Mouse (Mus musculus): ENCODE results near the gene Rps6kc1.

The Rps6kc1 gene

DNA sequence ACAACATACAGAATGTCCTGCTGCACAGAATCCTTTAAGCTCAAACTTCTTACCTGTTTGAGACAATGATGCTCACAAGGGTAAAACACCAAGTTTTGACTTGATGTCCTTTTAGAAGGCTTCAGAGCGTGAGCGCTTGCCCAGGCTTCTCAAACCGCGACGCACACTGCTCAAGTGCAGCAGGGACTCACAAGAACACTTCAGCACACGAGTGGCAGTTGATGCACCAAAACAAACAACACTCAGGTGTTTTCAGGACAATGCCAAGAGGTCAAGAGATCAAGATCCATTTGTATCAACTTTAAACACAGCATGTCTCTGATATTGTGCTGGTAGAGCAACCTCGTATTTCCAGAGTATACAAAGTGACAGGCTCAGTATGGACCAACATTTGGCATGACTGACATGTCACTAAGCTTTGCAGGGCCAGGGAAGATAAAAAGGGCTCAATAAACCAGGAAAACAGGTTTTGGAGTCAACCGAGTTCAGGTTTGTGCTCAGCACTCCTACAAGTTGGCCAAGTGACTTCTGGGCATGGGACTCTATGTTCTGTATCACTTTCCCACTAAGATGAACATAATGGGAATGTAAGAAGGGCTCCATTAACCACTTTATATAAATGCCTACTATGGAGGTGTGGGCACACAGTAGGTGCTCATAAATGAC lies 78.5 kb downstream of the Rps6kc1 start:
- DNase-seq, result no peak

DNA sequence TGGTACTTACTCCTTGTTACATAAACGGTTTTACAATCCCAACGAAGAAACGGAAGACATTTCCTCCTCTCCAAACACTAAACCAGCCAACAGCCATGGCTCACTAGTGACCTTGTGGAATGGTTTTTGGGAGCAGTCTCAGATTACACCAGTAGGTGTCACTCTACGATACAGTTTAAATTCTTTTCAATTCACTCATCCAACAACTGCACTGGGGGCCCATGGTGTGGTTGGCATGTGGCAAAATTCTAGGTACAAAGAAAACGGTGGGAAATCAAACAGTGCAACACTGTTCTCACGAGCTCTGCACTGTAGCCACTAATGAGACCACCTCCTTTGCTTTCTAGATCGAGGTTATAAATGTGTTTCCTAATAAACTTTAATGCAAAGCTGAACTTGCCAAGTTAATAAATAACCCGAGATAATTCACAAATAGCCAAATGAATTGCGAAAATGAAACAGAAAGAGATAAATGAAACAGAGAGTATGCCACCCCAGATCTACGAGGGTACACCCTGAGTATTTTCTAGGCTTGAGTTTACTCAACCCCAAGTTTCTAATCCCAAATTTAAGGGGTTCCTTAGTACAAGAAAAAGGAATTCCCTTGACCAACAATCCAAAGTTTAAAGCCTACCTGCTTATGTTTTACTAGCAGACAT lies 79.6 kb downstream of the Rps6kc1 start:
- DNase-seq, result peak; percentile 81

DNA sequence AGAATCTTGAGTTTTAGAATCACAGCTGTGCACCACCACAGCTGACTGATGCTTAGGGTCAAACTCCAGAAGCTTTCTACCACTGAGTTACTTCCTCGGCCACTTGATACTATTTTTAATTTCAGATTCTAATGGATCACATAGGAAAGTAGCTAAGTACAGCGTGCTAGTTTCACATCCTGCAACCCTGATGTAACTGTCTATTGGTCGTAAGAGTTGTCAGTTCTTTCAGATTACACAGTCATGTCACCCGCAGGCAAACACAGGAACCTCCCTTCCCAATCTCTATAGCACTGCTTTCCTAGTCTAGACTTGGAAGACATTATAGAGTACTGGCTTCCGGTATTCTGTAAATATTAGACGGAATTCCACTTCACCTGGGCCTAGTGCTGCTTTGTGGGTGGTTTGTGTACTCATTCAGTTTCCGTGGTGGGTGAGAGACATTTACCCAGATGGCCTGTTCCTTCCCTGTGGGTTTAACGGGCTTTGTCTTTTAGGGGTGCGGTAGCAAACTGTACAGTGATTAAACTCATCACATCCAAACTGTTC lies 85.0 kb downstream of the Rps6kc1 start:
- no peak for DNase-seq

DNA sequence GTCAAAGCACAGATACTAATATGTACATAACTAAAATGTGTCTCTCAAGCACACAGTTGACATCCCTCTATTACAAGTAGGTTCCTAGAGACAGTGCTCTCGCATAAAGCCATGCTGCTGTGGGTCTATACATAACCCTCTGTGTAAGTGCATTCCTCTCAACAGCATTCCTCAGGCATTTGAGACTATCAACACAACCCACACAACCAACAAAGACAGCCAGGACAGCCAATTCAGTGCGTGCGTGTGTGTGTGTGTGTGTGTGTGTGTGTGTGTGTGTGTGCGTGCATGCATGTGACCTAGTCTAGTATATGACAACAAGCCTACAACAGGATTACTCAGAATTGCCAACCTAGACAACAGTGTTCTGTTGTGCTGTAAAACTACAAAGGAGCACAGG lies 87.8 kb downstream of the Rps6kc1 start:
- no peak for DNase-seq

DNA sequence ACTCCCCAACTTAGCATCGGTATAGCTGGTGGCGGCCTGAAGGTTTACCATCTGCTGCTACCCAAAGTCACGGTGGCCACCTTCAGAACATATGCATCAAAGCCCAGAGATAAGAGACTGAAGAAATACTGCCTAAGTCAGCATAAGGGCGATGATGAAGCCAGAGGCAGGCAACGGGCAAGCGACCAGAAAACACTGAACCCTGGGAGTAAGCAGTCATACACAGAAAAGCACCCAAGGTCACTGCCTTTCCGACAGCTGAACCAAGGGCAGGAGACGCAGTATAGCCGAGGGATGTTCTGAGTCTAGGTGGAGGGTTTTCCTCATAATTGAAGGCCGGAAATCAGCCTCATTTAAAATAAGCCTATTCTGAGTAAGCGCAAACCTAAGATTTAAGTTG lies 95.4 kb downstream of the Rps6kc1 start:
- DNase-seq, result no peak

DNA sequence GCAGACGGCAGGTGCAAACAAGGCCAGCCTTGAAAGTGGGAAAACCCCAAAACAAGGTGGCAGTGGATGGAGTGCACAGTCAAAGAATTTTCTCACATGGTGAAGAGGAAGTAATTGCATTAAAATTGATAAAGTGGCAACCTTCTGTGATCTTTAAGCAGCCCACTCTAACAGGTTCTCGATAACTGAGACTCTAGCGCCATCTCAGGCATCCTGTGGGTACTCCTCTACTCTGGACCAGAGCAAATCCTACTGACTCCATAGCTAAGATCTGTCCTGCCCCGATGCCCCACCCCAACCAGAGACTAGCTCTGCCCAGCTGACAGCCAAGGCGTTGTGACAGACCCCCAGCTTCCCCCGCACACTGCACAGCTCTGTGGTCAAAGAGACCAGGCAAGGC lies 101.2 kb downstream of the Rps6kc1 start:
- peak; percentile 57 for DNase-seq

DNA sequence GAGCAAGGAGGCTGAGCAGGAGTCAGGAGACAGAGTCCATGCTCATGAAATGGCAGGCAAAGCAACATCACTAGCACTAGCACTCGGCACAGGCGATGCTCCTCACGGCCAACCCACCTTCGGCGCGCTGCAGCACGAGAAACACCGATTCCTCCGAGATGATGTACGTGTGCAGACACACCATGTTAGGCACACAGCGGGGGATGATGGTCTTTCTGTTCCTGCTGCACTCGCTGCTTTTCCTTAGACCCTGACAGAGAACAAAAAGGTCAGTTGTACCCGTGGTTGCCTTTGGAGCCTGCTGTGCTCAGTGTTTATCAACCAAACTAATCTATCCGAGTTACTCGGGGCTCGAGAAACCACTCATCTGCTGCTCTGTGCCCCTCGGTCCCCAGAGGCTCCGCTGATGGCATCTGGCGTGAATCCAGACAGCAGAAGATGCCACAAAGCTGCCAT lies 102.8 kb downstream of the Rps6kc1 start:
- peak; percentile 82 for DNase-seq

DNA sequence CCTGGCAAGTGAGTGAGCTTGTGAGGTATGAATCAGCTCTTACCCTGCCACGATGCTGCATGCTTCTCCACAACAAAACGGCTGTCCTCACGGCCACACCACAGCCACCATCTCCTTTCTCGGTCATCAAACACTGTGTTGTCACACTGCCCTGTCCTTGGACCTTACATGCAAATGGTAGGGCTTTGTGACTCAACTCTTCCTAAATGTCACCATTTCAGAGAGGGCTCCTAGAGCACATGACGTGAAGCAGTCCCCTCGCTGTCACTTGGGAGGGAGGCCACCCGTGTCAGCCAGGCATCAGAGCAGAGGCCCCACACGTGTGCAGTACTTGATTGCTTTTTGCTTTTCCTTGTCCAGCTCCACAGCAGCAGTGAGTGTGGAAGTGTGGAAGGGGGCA lies 104.8 kb downstream of the Rps6kc1 start:
- DNase-seq, result no peak

DNA sequence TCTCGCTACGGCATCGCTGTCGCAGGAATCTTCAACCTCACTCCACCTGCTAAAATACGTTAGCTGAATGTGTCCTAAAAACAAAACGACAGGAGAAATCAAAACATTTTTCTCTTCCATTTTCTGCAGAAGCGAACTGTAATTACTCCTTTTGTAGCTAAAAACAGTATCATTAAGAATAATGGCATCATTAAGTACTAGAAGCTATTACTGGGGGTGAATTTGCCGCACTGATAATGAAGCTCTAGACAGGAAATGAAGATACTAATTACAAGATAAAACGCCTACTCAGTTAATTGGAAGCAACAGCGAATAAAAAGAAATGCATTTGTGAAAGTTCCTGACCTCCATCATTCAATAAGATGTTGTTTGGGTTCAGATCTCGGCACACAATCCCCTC lies 112.9 kb downstream of the Rps6kc1 start:
- peak; percentile 61 for DNase-seq

DNA sequence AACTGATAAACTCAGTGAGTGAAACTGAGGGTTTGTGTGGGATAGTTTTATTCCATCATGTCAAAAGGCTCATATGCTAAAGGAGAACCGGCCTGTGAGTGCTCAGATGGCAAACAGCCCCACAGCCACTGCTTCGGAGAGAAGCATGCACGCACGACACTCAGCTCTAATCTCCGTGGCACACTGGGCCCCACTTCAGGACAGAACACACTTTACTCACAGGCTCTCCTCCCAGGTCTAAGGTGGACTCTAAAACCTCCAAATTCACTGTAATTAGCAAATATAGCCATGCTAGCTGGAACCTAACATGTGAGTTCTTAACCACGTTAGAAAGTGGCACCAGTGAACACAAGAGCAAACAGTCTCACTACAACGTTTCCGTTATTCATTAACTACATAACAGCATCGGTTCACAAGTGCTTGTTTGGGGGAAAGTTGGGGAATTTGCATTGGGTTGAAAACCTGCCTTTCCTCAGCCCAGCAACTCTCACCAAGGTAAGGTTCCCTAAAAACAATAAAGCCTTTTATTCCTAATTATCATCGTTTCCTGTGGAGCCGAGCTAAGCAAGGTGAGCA lies 114.0 kb downstream of the Rps6kc1 start:
- DNase-seq, result no peak

DNA sequence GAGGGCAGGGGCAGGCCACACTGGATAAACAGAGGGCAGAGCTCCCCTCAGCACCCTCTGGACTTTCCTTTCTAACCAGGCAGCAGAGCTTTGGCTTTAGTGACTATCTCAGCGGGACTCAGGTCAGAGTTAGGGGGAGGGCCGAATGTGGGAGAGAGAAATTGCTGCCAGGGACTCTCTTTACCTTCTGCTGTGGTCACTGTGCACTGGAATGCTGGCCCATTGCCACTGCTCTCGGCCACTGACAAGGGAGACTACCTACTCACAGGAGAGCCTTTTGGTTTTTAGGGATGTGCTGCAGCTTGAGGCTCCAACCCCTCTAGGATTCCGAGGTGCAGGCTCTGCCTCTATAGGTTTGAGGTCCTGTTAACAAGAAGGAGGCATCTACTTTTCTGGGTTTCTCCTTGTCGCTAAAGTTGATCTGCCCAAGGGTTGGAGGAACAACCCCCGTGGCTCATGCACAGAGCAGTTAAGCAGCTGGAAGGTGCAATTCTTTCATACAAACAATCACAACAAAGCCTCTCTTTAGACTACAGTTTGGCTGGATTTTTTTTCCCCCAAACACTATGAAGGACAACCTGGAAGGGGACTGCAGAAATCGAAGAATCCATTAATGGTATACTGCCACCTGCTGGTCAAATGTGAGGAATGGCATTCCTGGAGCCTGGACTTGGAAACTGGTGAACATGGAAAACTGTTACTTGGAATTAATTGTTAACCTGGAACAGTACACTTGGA lies 114.7 kb downstream of the Rps6kc1 start:
- peak; percentile 82 for DNase-seq

DNA sequence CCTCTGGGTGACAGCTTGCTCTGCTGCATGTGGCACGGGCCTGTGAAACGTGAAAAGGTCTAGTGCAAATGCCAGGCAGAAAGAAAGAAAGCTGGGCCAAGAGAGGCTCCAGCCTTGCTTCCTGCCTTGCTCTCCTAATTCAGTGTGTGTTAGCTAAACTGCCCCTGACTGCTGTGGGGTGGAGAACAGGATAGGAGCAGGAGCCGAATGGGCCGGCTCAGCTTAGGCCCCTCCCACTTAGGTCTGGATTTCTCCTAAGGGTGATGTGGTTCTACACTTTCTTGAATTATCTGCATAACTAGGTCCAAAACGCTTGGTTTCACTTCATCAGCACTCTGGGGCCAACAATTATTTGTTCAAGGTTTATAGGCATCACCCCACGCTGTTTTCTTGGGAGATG lies 119.9 kb downstream of the Rps6kc1 start:
- DNase-seq, result no peak

DNA sequence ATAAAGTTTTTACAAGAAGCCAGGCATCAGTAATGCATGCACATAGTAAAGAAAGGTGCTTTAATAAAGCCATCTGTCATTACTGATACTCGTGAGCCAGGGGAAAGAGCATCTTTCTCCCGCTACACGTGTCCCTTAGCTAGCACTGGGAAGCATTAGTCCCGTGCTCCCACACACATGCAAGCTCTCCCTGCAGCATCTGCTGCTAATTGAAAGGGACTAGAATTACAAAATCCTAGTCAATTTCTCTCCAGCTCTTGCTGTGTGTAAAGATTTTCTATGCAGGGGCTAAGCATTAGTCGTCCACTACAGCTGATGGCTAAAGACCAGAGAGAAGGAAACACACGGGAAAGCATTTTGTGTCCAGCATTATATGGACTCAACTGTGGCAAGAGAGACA lies 120.8 kb downstream of the Rps6kc1 start:
- DNase-seq, result no peak

DNA sequence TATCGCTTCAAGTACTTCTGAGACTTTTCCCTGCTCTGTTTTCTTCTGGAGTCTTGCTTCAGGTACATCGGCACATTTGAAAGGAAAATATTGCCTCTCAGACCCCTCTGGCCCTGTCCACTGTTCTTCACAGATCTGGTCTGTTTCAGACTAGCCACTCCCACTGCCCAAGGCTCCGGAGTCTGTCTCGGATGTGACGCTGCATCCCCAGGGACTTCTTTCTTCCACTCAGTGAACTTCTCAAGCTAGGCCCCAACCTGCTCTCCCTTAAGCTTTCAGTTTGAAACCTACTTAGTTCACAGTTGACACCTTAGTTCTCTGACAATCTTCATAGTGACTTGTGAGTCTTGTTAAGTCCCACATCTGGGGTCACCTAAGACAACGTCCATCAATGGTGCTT lies 133.9 kb downstream of the Rps6kc1 start:
- DNase-seq, result no peak

DNA sequence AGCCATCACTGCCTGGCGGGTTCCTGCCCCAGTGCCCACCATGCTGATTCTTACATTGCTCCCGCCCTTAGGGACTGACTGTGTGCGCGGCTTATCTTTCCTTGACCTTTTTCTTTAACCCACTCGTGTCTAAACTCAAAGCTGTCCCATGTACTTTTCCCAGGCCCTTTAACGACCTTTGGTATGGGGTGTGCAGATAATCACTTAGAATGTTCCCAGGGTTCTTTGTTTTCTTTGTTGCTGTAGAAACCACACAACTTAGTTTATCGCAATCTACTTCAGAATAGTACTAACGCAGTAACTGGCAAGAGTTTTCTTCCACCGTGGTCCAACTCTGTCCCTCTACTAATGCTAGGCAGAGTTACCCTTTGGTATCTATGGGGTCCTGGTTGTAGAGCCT lies 135.3 kb downstream of the Rps6kc1 start:
- no peak for DNase-seq

DNA sequence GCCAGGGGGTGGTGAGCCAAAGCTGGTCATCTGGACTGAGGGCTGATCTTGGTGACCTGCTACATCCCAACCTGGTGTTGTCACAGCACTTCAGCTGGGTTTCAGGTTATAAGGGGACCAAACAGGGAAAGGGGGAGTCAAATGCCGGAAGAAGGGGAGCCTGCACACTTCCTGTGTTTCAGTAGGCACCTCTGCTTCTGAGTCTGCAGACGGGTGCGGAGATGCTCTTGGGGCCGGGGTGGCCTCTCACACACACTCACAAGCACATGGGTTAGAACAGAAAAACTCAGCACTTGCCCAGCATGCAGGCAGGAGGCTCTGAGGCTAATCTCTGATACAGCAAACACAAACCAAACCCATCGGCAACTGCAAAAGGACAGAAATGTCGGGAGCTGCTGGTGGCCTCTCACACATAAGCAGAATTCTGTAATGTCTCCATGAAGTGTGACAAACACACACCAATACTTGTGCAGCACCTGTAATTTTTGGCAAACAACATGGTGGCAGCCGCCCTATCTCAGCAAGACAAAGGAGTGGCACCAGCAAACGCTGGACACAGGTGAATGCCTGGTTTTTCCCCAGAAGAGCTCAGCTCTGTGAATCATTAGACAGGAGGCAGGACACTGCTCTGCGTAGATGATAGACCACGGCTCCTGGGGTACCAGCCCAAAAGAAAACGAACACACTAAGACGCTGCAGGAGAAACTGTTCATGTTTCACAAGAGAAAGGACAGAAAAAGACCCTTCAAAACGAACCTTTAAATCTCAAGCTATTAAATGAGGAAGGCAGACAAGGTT lies 139.3 kb downstream of the Rps6kc1 start:
- no peak for DNase-seq

DNA sequence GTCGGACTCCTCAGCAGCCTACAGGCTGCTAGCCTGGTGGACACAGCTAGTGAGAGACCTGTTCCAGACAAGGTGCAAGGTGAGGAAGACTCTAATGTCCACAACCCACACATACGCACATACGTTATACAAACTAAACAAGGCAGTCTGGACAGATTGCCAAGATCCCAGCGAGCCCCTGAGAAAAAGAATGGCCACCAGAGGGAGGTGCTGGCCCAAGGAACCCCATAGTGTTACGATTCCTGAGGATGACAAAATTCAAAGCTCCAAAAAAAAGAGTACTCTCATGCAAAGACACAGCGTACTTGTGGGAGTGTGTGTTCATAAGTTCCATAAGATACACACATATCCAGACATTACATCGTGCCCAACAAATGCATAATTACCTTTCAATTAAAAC lies 141.8 kb downstream of the Rps6kc1 start:
- no peak for DNase-seq

DNA sequence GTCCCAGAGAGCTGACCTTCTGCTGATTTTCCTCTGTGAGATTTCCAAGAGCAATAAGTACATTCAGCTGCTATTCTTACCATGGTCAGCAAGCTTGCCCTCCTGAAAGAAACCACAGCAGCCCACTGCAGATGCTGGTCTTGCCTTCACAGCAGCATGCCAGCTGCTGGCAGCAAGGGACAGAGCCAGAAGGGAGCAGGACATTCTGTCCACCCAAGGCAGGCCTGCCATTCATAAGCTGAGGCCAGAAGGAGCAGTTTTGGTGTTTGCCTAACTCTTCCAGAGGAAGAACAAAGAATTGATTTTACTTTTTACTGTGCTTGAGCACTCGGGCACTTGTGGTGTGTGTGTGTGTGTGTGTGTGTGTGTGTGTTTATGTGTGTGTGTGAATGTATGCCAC lies 143.3 kb downstream of the Rps6kc1 start:
- no peak for DNase-seq

DNA sequence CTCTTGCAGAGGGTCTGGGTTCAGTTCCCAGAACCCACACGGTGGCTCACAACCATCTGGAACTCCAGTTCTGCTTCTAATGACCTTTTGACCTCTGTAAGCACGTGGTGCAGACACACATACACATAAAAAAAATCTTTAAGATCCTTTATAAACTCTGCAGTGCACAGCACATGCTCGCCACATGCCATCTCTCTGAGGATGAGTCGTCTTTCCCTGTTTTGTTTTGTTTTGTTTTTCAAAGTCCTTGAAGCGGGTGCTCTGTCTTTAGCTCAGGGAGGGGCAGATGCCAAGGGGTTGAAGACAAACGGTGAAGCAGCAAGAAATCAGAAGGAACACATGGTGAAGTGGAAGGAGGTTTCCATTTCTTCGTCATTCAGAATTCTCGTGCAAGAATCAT lies 143.9 kb downstream of the Rps6kc1 start:
- DNase-seq, result no peak

DNA sequence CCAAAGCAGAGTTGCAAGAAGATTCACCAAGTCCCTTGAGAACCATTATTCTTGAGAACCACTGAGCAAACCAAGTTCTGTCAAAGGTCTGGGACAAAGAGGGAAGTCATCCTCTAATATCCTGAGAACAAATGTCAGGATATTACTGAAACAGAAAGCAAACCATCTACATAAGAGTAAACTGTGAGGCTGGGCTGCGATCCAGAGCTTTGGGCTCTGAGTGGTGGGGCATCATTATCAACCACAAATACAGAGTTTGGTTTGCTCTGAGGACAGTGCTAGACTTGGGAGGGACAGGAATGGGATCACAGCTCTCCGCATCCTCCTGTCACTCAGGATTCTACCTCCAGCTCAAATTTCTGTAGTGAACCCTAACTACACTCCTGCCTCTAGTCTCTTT lies 144.8 kb downstream of the Rps6kc1 start:
- no peak for DNase-seq

DNA sequence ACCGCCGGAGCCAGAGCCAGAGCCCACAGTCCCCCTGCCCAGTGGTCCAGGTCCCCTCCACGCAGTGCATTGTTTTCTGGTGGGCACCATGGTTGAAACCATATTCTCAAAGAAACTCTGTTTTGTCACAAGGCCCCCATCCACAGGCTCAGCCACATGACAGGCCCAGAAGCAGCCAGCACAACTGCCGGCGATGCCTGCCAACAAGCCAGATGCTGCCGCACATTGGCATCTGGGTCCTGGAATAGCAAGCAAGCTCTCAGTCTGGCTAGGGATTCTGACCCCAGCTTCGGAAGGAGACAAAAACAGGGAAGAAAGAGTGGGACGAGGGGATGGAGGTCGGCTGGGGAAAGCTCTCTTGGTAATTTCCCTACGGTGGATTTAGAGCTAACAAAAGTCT lies 147.8 kb downstream of the Rps6kc1 start:
- no peak for DNase-seq

DNA sequence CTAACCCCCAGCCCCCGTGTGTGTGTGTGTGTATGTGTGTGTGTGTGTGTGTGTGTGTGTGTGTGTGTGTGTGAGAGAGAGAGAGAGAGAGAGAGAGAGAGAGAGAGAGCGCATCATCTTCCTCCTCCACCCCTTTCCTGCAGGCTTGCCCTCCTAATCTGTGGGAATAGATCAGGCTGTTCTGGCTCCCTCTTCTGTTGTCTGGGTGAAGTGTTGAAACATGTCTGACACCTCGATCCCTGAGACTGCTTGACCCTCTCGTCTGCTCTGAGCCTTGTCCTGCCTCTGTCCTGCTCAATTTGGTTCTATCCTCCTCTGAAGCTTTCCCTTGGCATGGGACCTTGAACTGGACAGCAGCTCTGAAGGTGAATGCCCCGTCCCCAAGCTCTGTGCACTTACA lies 149.8 kb downstream of the Rps6kc1 start:
- DNase-seq, result peak; percentile 67

DNA sequence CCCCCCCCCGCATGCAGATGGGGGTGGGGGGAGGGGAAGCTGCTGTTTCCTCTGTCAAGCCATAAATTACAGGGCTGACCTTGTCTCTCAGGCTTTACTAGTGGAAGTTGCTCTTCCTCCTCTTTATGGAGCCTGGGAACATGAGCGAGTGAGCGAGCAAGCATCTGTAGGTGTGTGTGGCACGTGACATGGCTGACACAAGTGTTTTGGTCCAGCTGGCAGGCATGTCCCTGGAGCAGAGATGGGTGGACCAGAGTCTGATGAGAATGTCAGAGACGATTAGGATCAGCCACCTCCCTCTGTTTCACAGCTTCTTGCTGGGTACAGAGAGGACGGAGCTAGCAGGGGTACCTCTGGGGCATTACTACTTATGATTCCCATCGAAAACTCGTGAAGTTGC lies 153.7 kb downstream of the Rps6kc1 start:
- DNase-seq, result peak; percentile 79
